Mouse (Mus musculus) frontal cortex, postnatal 36 days (tissue): ENCODE measurements around the gene Hnf4a.
"Not testable (repeated sequence)": the region's sequence is repeated elsewhere in the genome, so short reads cannot be mapped to it uniquely, and the experiment has no call there.

Experiments
- DNase-seq, 2 experiments: peaks; one replicate each; pipeline ENCODE4 v3.0.0; 2022; ENCODE audit warnings: low spot score in 2 of 2

Gene Hnf4a

DNA sequence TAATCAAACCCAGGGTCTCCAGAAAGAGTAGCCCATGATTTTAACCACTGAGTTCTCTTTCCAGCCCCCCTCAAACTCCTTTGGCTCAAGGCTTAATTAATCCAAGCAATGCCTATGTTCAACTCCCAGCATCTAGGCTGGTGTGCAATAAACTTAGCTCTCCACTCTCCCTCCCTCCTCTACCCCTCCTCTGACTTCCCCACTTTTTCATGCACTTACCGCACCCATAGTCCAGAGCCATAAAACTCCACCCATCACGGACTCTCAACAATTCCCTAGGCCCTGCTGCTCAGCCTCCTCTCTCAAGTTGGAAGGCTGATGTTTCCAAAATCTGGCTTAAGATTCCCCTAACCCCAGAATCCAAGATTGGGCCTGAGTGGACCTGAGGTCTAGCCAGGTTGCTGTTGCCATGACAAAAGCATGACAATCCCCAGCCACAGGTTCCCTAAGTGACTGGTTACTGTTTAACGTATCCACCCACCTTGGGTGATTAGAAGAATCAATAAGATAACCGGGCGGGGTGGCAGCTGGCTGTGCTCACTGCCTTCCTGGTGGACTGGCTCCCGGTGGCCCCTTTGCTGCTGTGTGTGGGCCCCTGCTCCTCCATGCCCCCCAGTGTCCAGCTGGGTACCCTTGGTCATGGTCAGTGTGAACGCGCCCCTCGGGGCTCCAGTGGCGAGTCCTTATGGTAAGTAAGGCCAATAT is at the start of gene Hnf4a:
Gene Hnf4a, plus strand, starts transcription at position 509 of the 705 bp plus-strand sequence.
- no peak for DNase-seq

GRCm38 (mm10) chr2:163458539-163459265 is 47.9 kb upstream of the Hnf4a start:
- no peak for DNase-seq

GRCm38 (mm10) chr2:163459380-163459779 is 47.2 kb upstream of the Hnf4a start:
- no peak for DNase-seq

- no peak for DNase-seq
Measured at GRCm38 (mm10) chr2:163460622-163461021, 46.0 kb upstream of the Hnf4a start.

DNA sequence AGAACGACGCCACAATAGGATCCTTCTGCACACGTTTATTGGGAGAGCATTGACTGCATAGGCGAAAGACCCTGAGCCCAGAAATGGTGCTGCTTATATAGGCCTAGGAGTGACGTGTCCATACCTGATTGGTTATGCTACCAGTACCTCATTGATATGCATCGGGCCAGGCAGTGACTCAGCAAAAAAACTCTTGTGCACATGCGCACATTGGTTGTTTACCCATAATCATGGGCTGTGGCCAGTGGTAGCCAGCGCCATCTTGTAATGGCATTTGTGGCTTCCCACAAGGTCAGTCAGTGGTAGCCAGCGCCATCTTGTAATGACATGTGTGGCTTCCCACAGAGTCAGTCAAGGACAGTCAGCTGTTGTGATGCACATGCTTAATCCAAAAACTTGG is 45.3 kb upstream of the Hnf4a start:
- DNase-seq: not testable (repeated sequence)

DNA sequence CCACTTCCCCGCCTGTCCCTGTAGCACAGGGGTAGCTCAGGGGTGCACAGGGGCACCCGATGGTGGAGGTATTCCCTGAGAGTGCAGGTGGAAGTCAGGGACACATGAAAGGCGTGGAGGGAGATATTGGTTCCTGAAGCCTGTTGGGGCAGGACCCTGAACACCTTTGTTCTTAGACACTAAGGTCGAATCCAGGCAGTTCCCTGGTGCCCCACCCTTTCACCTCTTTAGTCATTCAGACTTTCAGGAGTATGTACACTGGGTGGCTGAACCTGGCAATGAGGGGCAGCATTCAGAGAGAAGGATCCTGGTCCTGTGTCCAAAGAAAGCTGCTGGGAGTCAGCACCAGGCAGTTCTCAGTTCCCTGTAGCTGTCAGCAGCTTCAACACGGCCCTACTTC is 44.2 kb upstream of the Hnf4a start:
- DNase-seq: no peak

- DNase-seq: no peak
Measured at GRCm38 (mm10) chr2:163462801-163463200, 43.8 kb upstream of the Hnf4a start.

- no peak for DNase-seq
Measured at GRCm38 (mm10) chr2:163463251-163463769, 43.3 kb upstream of the Hnf4a start.

DNA sequence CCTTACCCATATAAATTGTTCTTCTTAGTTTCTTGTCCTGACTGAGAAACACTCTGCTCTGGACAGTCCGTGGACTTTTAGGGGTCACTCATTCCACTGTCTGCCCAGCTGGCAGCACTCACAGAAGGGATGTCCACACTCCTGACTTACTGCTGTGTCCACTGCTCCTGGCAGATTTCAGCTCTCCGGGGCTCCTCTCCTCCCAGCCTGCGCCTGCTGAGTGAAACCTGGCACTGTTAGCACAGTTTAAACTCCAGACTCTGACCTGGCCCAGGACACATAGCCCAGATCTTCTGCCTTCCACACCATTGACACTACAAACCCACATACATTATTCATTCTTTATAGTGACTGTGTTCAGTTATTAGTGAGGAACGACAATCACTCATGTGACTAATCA is 42.6 kb upstream of the Hnf4a start:
- DNase-seq: no peak

- DNase-seq: no peak
Measured at GRCm38 (mm10) chr2:163464562-163464961, 42.0 kb upstream of the Hnf4a start.

DNA sequence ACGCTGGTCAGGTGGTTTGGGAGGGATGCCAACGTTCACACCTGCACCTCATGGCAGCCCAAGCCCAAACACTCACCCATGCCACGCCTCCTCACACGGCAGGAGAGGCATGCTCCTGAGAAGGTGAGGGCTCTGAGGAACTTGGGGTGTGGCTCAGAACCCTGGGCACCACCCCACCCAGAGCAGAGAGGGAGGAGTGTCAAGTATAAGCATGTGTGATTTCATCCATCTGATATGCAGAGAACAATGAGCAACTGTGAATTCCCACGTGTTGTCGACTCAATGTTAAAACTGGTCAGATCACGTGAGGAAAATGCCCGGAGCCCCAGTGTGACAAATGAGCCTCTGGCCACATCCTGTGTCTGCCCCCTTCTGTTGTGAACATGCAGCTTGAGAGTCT is 39.8 kb upstream of the Hnf4a start:
- DNase-seq: no peak

- no peak for DNase-seq
Measured at GRCm38 (mm10) chr2:163467585-163467984, 39.0 kb upstream of the Hnf4a start.

DNA sequence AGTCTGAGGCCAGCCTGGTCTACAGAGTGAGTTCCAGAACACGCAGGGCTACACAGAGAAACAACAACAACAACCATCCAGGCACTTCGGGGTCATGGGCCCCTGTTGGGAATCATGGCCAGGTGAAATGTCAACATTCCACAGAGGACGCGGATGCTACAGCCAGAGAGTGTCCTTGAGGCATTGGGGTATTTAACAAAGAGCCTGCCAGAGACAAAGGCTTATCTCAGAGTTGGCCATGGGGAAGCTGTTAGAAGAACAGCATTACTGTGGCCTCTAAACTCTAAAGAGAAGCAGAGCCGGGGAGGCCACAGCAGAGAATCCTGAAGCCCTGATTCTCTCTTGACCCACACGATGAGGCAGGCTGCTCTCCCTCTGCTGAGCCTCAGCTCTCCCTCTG is 37.7 kb upstream of the Hnf4a start:
- DNase-seq: no peak

DNA sequence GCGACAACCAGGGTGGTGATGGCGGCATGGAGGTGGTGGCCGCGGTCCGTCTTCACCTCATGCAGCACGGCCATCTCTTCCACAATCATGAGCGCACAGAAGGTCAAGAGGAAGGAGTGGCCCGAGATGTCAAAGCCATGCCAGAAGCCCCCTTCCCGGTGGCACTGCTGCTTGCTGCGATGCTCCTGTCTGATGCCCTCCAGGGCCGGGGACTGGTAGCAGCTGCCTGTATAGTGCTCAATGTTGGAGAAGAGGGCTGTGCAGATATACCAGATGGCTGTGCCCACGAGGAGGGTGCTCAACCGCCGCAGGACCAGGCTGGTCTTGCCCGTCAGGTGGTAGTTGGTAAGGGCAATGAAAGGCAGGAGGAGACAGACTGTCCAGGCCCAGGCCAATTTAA is 36.9 kb upstream of the Hnf4a start:
- DNase-seq: no peak

- DNase-seq: no peak
Measured at GRCm38 (mm10) chr2:163471136-163471535, 35.5 kb upstream of the Hnf4a start.

DNA sequence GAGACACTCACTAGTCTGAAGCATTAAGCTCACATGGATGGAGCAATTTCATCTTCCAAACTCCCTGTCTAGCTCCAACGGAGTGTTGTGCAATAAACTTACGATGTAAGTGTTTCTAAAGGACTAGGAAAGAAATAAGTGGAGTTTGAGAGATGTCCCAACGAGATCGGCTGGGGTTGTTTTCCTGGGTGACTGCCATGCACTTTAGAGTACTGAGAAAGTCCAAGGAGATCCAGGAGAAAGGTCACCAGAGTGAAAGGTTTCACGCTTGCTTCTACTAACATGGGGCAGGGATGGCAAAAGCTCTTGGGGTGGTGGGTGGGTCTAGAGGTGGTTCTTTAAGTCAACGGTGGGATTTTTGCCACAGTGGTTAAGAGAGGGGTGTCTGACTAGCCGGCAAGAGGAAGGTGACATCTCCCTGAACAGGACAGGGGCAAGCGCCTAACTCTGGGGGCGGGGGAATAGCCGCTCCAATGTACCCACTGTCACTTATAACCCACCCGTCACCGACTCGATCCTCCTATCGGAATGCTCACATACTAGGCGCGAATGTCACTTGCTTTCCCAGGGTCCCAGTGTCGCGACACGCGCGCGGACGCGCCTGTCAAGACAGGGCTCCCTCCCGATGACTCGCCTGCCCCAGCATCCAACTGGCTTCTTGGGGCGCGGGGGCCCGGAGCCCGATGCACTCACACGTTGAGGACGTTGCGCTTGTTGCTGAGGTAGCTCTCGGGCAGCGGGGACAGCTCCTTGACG is 34.7 kb upstream of the Hnf4a start:
- DNase-seq: no peak

DNA sequence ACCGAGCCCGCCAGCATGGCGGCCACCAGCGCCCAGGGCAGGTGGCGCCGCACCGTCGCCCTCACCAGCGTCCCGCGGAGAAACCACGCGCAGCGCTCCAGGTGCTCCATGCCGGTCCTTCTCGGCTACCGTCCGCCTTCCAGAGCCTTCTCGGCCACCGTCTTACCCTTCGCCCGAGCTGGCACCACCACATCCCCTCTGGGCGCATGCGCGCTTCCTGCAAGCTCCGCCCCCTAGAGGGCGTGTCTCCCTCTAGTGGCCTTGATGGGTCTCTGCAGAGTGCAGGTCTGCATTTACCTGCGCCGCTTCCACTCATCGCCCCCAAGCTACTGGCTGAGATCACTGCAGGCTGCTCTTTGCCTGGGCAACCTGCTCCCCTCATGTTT is 34.1 kb upstream of the Hnf4a start, which contains the start of gene Fitm2:
Gene Fitm2, minus strand, starts transcription at position 164 of the 386 bp plus-strand sequence.
- DNase-seq: peak; percentile 98 to 99

DNA sequence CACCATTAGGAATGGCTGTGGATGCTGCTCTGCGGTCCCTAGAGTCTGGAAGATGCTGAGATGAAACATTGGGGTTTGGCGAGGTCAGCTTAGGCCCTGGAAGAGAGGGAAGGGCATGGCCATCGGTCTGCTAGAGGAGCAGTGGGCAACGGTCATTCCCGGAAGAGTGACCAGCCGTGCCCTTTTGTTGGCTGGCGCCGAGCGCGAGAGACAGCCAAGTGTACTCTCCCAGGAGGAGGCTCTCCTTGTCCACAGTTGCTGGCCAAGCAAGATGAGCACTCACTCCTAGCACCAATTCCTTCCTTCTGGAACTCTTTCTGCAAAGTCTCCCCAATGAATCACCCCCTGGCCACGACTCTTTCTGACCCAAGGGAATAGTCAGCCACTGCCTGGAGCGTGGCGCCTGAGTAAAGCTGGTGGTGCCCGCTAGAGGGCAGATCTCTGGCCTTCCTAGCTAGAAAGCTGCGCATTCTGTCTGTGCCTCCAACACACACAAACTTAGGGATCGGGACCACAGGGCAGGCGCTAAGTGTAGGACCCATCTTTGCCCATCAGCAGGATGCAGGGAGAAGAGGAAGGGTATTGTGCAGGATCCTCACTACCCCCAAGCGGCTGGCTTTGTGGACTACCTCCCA is 26.3 kb upstream of the Hnf4a start:
- no peak for DNase-seq

DNA sequence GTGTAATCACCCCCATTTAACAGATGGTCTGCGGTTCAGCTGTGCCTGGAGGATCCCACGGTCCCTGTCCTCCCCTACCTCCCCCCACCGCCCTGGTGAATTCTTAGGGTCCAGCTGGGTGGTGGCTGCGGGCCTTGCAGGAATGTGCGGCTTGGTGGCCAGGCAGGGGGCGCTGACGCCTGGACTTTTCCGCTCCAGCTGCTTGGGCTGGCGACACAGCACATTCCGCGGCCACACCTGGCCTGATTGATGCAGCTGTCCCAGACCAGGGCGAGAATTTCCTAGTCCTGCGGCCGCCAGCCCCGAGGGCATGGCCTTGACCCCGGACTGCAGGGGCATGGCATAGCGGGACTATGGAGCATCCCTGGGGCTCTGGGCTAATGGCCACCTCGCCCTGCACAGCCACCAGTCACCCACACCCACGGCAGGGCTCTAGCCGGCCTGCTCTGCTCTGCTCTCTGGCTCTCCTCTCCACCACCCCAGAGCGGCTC is 25.0 kb upstream of the Hnf4a start:
- no peak for DNase-seq

GRCm38 (mm10) chr2:163487360-163487759 is 19.2 kb upstream of the Hnf4a start:
- no peak for DNase-seq

- no peak for DNase-seq
Measured at GRCm38 (mm10) chr2:163489725-163490291, 16.8 kb upstream of the Hnf4a start.
